Mouse (Mus musculus) common myeloid progenitor, adult 5-6 weeks (primary cell): Measurements from ENCODE around the gene Epb41l1. TPM values are rescaled to one million over a fixed set of nuclear protein-coding genes. Genes with fewer than 3 reads are reported as not detected.
"Not testable (repeated sequence)": the region's sequence is repeated elsewhere in the genome, so short reads cannot be mapped to it uniquely, and the experiment has no call there.

ENCODE experiments used
- ATAC-seq: replicated peaks from 2 replicates; pipeline ENCODE4 v1.8.0; 2016; ENCODE audit warnings: low read depth, mild to moderate bottlenecking, moderate TSS enrichment, inconsistent platforms; ENCODE audit not compliant: poor library complexity, severe bottlenecking
- total RNA-seq: library from RNA; stranded (forward); fragments of 200-1000, 187-1606 nt; gene quantifications from 2 replicates; pipeline ENCODE4 v1.2.3, GENCODE M21; 2017

Gene Epb41l1
- 0.34 and 1.3 TPM in 2 replicates for total RNA-seq

GRCm38 (mm10) chr2:156420694-156421380, at the start of gene Epb41l1:
Gene Epb41l1, plus strand, starts transcription at chr2:156420909.
- peak; percentile 51 for ATAC-seq

GRCm38 (mm10) chr2:156376956-156377355, 43.8 kb upstream of the Epb41l1 start:
- no peak for ATAC-seq

- no peak for ATAC-seq
Observed at GRCm38 (mm10) chr2:156379929-156380328, 40.8 kb upstream of the Epb41l1 start.

- no peak for ATAC-seq
Observed at GRCm38 (mm10) chr2:156381350-156381749, 39.4 kb upstream of the Epb41l1 start.

GRCm38 (mm10) chr2:156392461-156393154, 28.1 kb upstream of the Epb41l1 start:
- ATAC-seq, result peak; percentile 95

GRCm38 (mm10) chr2:156393155-156393828, 27.4 kb upstream of the Epb41l1 start:
- no peak for ATAC-seq

GRCm38 (mm10) chr2:156394282-156394681, 26.4 kb upstream of the Epb41l1 start:
- no peak for ATAC-seq

GRCm38 (mm10) chr2:156396096-156396495, 24.6 kb upstream of the Epb41l1 start:
- ATAC-seq, result no peak

- ATAC-seq, result no peak
Observed at GRCm38 (mm10) chr2:156397988-156398387, 22.7 kb upstream of the Epb41l1 start.

- no peak for ATAC-seq
Observed at GRCm38 (mm10) chr2:156399485-156399884, 21.2 kb upstream of the Epb41l1 start.

- ATAC-seq, result peak; percentile 92
Observed at GRCm38 (mm10) chr2:156401331-156401730, 19.4 kb upstream of the Epb41l1 start.

- no peak for ATAC-seq
Observed at GRCm38 (mm10) chr2:156402036-156402435, 18.7 kb upstream of the Epb41l1 start.

- no peak for ATAC-seq
Observed at GRCm38 (mm10) chr2:156406987-156407386, 13.7 kb upstream of the Epb41l1 start.

GRCm38 (mm10) chr2:156408168-156408567, 12.5 kb upstream of the Epb41l1 start:
- no peak for ATAC-seq

GRCm38 (mm10) chr2:156411348-156411747, 9.4 kb upstream of the Epb41l1 start:
- not testable (repeated sequence) for ATAC-seq

GRCm38 (mm10) chr2:156414996-156415395, 5.7 kb upstream of the Epb41l1 start:
- ATAC-seq, result no peak

- 0 out of 2 replicates have a peak, but pooled peaks have one; percentile 30 for ATAC-seq
Observed at GRCm38 (mm10) chr2:156415674-156416073, 5.0 kb upstream of the Epb41l1 start.

GRCm38 (mm10) chr2:156417194-156417593, 3.5 kb upstream of the Epb41l1 start:
- ATAC-seq, result 0 out of 2 replicates have a peak, but pooled peaks have one; percentile 23

- no peak for ATAC-seq
Observed at GRCm38 (mm10) chr2:156418467-156418866, 2.2 kb upstream of the Epb41l1 start.

- ATAC-seq, result no peak
Observed at GRCm38 (mm10) chr2:156420327-156420693, 399 bp upstream of the Epb41l1 start.
